Mouse (Mus musculus): ENCODE measurements around the gene Nt5c3.

The Nt5c3 gene

GRCm38 (mm10) chr6:56923726-56924707, at the start of gene Nt5c3, which contains the start of gene Vmn1r4:
Nt5c3 (minus strand) TSS chr6:56923932.
Vmn1r4 (plus strand) TSS chr6:56924015.
- peak; percentile 95 for DNase-seq (ENCODE audit: low read depth, low spot score)

DNA sequence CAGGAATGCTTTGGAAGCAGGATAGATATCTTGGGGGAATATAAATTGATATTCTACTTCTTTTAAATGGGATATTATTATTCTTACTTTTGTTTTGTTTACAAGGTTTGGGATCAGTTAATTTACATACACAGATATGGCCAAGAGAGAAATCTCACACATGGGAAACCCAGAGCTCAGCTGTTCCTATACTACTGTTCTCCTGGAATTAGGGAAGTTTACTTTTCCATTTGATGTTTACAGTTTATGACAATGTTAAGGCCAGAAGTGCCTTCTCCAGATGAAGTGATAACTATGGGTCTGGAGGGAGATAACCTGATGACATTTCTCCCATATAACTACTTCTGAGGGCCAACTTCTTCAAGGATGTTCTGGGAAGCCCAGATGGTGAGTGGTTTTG, 46.2 kb upstream of the Nt5c3 start, which contains the start of gene Vmn1r5:
Gene Vmn1r5, plus strand, starts transcription at position 301 of the 400 bp plus-strand sequence.
- no peak for DNase-seq (ENCODE audit: low read depth, low spot score)

- no peak for DNase-seq (ENCODE audit: low read depth, low spot score)
These were observed 32.7 kb upstream of the Nt5c3 start for GRCm38 (mm10) chr6:56956436-56956835.

- no peak for DNase-seq (ENCODE audit: low read depth, low spot score)
These were observed 10.6 kb upstream of the Nt5c3 start for GRCm38 (mm10) chr6:56934366-56934765.

DNA sequence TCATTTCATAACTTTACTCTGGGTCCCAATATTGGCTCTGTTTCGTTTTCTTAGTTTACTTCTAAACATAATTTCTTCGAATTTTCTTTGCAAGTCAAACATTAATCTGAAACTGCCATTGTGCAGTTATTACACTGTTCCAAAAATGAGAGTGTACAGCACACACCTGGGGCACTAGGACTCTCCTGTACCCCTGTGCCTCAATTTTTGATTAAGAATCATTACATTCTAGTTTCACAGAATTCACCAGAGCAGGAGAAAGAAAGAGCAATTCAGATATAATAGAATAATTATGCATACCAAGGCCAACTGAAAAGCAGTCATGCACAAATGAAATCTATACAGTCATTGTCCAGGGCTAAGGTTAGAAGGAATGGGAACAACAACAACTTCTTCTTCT, 8.7 kb upstream of the Nt5c3 start:
- DNase-seq (ENCODE audit: low read depth, low spot score): no peak

DNA sequence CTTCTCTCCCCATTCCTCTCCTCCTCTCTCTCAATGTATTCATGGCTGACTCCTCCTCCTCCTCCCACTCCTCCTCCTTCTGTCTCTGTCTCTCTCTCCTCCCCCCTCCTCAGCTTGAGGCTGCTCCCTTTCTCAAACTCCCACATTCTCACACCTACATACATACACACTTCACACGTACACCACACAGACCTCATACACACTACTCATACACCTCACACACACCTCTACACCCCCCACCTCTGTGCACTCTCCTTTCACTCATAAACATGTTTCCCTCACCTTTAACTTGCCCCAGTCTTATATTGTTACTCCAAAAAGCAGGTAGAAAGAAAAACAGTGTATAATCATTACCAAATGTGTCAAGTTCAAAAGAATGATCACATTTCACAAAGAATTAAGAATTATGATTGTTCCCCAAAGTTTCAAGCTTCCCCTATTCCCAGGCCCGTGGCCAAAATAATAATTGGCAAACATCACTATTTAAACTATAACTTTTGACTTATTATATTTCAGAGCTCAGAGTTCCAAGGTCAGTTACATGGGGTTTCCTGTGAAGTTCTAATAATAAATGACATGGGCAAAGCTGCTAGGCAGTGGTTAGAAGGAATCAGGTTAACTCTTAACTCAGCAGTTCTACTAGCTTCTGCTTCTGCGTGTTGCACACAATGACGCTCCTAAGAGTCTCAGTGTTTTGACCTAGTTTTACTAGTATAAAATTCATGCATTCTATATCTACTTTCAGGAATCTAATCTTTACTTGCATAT, 8.1 kb upstream of the Nt5c3 start:
- no peak for DNase-seq (ENCODE audit: low read depth, low spot score)

DNA sequence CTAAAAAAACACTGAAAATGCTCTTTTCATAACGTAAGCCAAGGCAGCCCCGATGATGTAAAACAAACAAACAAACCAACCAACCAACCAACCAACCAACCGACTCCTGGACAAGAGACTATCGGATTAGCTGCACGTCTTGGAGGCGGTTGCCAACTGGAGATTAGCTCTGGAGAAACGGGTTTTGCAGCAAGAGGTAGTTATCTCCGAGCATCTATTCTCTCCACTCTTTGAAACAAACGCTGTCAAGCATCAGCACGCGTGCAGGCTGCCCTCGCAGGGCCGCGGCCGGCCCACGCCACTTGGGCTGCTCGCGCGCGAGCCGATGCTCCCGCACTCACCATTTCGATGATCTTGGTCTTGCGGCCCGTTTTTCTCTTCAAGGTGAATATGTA, 404 bp downstream of the Nt5c3 start:
- no peak for DNase-seq (ENCODE audit: low read depth, low spot score)

DNA sequence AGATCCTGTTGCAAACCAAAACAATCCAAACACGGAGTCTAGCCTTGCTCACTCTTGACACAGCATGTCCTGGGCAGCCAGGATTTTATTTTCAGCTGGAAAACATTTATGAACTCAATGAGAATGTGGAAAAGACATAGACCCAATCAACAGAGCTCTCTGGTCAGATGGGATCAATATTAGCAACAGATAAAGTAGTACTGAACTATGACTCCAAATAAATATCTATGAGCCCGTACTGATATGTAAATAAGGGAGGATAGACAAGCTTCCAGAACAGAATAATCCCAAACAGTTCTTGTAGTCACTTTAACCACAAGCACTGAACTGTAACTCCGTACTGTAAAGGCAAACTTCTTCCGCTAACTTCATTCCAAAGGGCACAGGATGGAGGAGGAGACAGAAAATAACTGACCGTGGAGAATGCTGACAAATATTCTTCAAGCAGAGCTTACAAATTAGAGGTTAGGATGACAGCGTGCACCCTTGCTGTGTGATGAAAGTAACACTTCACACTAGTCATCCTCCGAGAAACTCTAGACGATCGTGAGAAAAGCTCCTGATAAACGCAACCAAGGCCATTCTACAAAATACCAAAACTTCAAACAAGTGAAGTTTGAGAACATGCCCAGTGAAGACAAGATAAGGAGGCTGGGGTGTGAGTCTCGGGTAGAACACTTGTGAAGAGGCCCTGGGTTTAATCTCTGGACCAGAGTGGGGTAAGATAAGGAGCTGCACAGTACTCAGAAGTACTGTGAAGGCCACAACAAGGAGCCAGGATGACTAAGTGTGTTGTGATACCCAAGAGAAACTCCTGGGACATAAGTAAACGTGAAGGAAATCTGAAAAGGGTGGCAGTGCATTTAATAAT, 3.3 kb downstream of the Nt5c3 start:
- DNase-seq (ENCODE audit: low read depth, low spot score): no peak

DNA sequence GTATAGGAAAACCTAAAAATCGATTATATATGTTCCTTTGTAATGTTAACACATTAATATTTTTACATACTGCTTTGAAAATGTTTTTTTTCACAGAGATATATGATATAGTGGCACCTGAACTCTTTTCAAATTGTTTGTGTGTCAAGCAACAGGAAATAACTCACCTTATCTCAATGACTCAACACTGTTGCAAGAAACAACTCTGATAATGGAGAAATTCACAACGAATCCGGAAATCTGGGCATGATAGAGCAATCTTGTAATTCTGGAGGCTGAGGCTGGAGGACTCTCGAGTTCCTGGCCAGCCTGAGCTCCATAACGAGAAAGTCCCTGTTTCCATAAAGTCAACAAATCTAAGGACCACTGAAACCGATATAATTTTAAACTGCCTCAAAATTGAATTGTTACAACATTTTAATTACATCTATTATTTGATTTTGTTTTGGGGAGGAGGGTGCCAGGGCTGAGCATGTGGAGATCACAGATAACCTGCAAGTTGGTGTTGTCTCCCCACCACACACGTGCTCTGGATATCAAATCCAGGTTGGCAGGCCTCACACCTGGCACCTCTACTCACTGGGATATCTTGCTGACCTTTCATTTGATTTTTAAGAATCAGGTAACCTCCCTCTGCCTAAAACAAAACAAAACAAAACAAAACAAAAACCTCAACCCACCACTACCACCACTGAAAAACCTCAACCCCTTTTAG, 4.2 kb downstream of the Nt5c3 start:
- DNase-seq (ENCODE audit: low read depth, low spot score): no peak

GRCm38 (mm10) chr6:56917578-56918368, 6.0 kb downstream of the Nt5c3 start:
- DNase-seq (ENCODE audit: low read depth, low spot score): no peak

GRCm38 (mm10) chr6:56916279-56916678, 7.5 kb downstream of the Nt5c3 start:
- DNase-seq (ENCODE audit: low read depth, low spot score): no peak

- no peak for DNase-seq (ENCODE audit: low read depth, low spot score)
These were observed 10.5 kb downstream of the Nt5c3 start for GRCm38 (mm10) chr6:56913092-56913858.

DNA sequence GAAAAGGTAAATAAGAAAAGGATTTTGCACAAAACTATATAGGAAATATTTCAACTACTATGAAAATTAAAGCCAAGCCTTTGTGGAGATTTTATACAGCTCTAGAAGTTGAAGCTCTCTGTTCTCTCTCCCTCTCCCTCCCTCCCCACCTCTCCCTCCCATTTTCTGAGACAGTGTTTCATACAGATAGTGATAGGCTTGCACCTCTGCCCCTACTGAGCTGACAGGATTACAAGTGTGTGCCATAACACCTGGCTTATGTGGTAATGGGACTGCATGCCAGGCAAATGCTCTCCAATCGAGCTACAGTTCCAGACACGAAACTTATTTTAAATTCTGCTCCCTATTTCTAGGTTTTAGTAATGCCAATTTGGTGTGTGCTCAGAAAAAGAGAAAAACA, 12.8 kb downstream of the Nt5c3 start:
- no peak for DNase-seq (ENCODE audit: low read depth, low spot score)

GRCm38 (mm10) chr6:56908912-56909311, 14.8 kb downstream of the Nt5c3 start:
- peak; percentile 52 for DNase-seq (ENCODE audit: low read depth, low spot score)

- no peak for DNase-seq (ENCODE audit: low read depth, low spot score)
These were observed 15.3 kb downstream of the Nt5c3 start for GRCm38 (mm10) chr6:56908397-56908796.

GRCm38 (mm10) chr6:56907973-56908372, 15.8 kb downstream of the Nt5c3 start:
- DNase-seq (ENCODE audit: low read depth, low spot score): no peak

GRCm38 (mm10) chr6:56906121-56906846, 17.4 kb downstream of the Nt5c3 start:
- DNase-seq (ENCODE audit: low read depth, low spot score): no peak

DNA sequence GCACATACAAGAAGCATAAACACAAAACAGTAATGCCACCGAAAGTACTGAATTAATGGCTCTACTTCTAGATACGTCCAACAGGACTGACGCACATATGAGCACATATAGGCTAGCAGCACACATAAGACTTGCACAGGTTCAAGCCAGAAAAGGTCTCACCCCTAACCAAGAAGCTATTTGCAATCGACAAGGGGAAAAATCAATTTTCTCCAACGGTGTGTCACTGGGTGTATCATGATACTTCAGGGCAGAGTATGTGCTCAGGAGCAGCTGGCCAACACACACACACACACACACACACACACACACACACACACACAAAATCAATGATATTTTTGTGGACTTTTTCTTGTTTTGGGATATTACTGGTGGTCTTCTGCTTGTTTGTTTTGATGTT, 18.2 kb downstream of the Nt5c3 start:
- no peak for DNase-seq (ENCODE audit: low read depth, low spot score)

- no peak for DNase-seq (ENCODE audit: low read depth, low spot score)
These were observed 18.8 kb downstream of the Nt5c3 start for GRCm38 (mm10) chr6:56904982-56905381.
